Mouse (Mus musculus): ENCODE results near the gene Pla1a.

Gene Pla1a

GRCm38 (mm10) chr16:38385700-38386099 is 47.2 kb downstream of the Pla1a start:
- no peak for DNase-seq

GRCm38 (mm10) chr16:38385184-38385634 is 47.7 kb downstream of the Pla1a start:
- no peak for DNase-seq

- no peak for DNase-seq
These were observed 49.3 kb downstream of the Pla1a start for GRCm38 (mm10) chr16:38383683-38384082.

GRCm38 (mm10) chr16:38379926-38380325 is 53.0 kb downstream of the Pla1a start:
- no peak for DNase-seq

- no peak for DNase-seq
These were observed 53.5 kb downstream of the Pla1a start for GRCm38 (mm10) chr16:38379493-38379892.

- no peak for DNase-seq
These were observed 53.9 kb downstream of the Pla1a start for GRCm38 (mm10) chr16:38379088-38379487.

- no peak for DNase-seq
These were observed 54.4 kb downstream of the Pla1a start for GRCm38 (mm10) chr16:38378591-38378990.

- no peak for DNase-seq
These were observed 55.4 kb downstream of the Pla1a start for GRCm38 (mm10) chr16:38377546-38377945.

GRCm38 (mm10) chr16:38376841-38377249 is 56.1 kb downstream of the Pla1a start:
- no peak for DNase-seq

GRCm38 (mm10) chr16:38376163-38376840 is 56.6 kb downstream of the Pla1a start:
- peak; percentile 33 for DNase-seq

- DNase-seq, result no peak
These were observed 57.8 kb downstream of the Pla1a start for GRCm38 (mm10) chr16:38375182-38375581.

GRCm38 (mm10) chr16:38374379-38375140 is 58.4 kb downstream of the Pla1a start:
- DNase-seq, result no peak

- no peak for DNase-seq
These were observed 59.0 kb downstream of the Pla1a start for GRCm38 (mm10) chr16:38373941-38374340.

- no peak for DNase-seq
These were observed 59.5 kb downstream of the Pla1a start for GRCm38 (mm10) chr16:38373439-38373838.

GRCm38 (mm10) chr16:38372876-38373275 is 60.1 kb downstream of the Pla1a start:
- DNase-seq, result no peak

- no peak for DNase-seq
These were observed 61.1 kb downstream of the Pla1a start for GRCm38 (mm10) chr16:38371705-38372296.

- no peak for DNase-seq
These were observed 62.1 kb downstream of the Pla1a start for GRCm38 (mm10) chr16:38370633-38371374.

- no peak for DNase-seq
These were observed 62.9 kb downstream of the Pla1a start for GRCm38 (mm10) chr16:38369992-38370484.

- no peak for DNase-seq
These were observed 63.5 kb downstream of the Pla1a start for GRCm38 (mm10) chr16:38369431-38369830.

GRCm38 (mm10) chr16:38369000-38369399 is 63.9 kb downstream of the Pla1a start:
- no peak for DNase-seq

GRCm38 (mm10) chr16:38368336-38368735 is 64.6 kb downstream of the Pla1a start:
- no peak for DNase-seq

GRCm38 (mm10) chr16:38366231-38366630 is 66.7 kb downstream of the Pla1a start:
- DNase-seq, result no peak

- DNase-seq, result no peak
These were observed 67.6 kb downstream of the Pla1a start for GRCm38 (mm10) chr16:38365390-38365789.

Measured in kidney, adult 18-20 months (tissue).